Mouse (Mus musculus): ENCODE measurements around the gene Vamp2. TPM values are rescaled to one million over a fixed set of nuclear protein-coding genes. Genes with fewer than 3 reads are reported as not detected.

Gene Vamp2
- polyA plus RNA-seq, 1 experiment = 51.8 TPM

GRCm38 (mm10) chr11:69060448-69061254 is 27.6 kb upstream of the Vamp2 start:
- H3ac ChIP-seq (ENCODE audit: control insufficient read depth, insufficient read length) = peak overlapping the region; percentile 75

GRCm38 (mm10) chr11:69061255-69061912 is 26.9 kb upstream of the Vamp2 start:
- TF ChIP-seq REST (IDR thresholded peaks at IDR 0.05; ENCODE audit: insufficient read depth, insufficient read length) (no peak), POLR2A (IDR thresholded peaks at IDR 0.05; ENCODE audit: insufficient read length, low read depth) (no peak), POLR2AphosphoS2 (IDR thresholded peaks at IDR 0.05; ENCODE audit: insufficient read length, low read depth) (no peak), USF1 (IDR thresholded peaks at IDR 0.05; ENCODE audit: low read depth) (no peak), CEBPB (IDR thresholded peaks at IDR 0.05; ENCODE audit: insufficient read depth, poor library complexity, severe bottlenecking) (no peak), E2F4 (IDR thresholded peaks at IDR 0.05; ENCODE audit: insufficient read depth) (no peak), TCF12 (IDR thresholded peaks at IDR 0.05; ENCODE audit: insufficient read depth, poor library complexity, severe bottlenecking) (no peak), MYOD1 (IDR thresholded peaks at IDR 0.05; ENCODE audit: control insufficient read depth in 1 of 3, insufficient read length in 2 of 3, low read depth in 2 of 3) (no peak), MYOG (IDR thresholded peaks at IDR 0.05; ENCODE audit: control insufficient read depth in 1 of 3, insufficient read depth in 1 of 3, insufficient read length in 2 of 3, low read depth in 2 of 3) (no peak), TCF3 (IDR thresholded peaks at IDR 0.05; ENCODE audit: insufficient read length, low read depth) (no peak), SRF (IDR thresholded peaks at IDR 0.05; ENCODE audit: control insufficient read depth, insufficient read length, low read depth) (no peak), MAX (IDR thresholded peaks at IDR 0.05; ENCODE audit: low read depth) (no peak)
- Histone ChIP-seq H3K79me2 (ENCODE audit: control insufficient read depth, insufficient read depth) (peaks cover 23% of the 10 kb centered on the region), H3K4me3 (peak overlapping the region; percentile 66), H3ac (ENCODE audit: control insufficient read depth, insufficient read length) (no peak overlapping the region), H3K27me3 (ENCODE audit: control insufficient read depth, insufficient read depth, insufficient read length) (no peaks in the 10 kb centered on the region), H3K4me2 (ENCODE audit: low read depth) (peak overlapping the region; percentile 97), H3K36me3 (ENCODE audit: control insufficient read depth, insufficient read depth) (no peaks in the 10 kb centered on the region)

More at GRCm38 (mm10) chr11:69060448-69061254, 27.6 kb upstream of the Vamp2 start:
- peak overlapping the region; percentile 97 for H3K4me2 ChIP-seq (ENCODE audit: low read depth)
- no peaks in the 10 kb centered on the region for H3K36me3 ChIP-seq (ENCODE audit: control insufficient read depth, insufficient read depth)
- no peak for TF ChIP-seq MYOD1 (IDR thresholded peaks at IDR 0.05; ENCODE audit: control insufficient read depth in 1 of 3, insufficient read length in 2 of 3, low read depth in 2 of 3)
- TF ChIP-seq TCF12 (IDR thresholded peaks at IDR 0.05; ENCODE audit: insufficient read depth, poor library complexity, severe bottlenecking) = no peak
- no peak for TF ChIP-seq MAX (IDR thresholded peaks at IDR 0.05; ENCODE audit: low read depth)
- TF ChIP-seq USF1 (IDR thresholded peaks at IDR 0.05; ENCODE audit: low read depth) = no peak
- TF ChIP-seq CEBPB (IDR thresholded peaks at IDR 0.05; ENCODE audit: insufficient read depth, poor library complexity, severe bottlenecking) = no peak
- TF ChIP-seq REST (IDR thresholded peaks at IDR 0.05; ENCODE audit: insufficient read depth, insufficient read length) = no peak
- TF ChIP-seq POLR2AphosphoS2 (IDR thresholded peaks at IDR 0.05; ENCODE audit: insufficient read length, low read depth) = no peak
- no peak for TF ChIP-seq MYOG (IDR thresholded peaks at IDR 0.05; ENCODE audit: control insufficient read depth in 1 of 3, insufficient read depth in 1 of 3, insufficient read length in 2 of 3, low read depth in 2 of 3)
- no peak for TF ChIP-seq TCF3 (IDR thresholded peaks at IDR 0.05; ENCODE audit: insufficient read length, low read depth)
- TF ChIP-seq POLR2A (IDR thresholded peaks at IDR 0.05; ENCODE audit: insufficient read length, low read depth) = no peak
- TF ChIP-seq SRF (IDR thresholded peaks at IDR 0.05; ENCODE audit: control insufficient read depth, insufficient read length, low read depth) = no peak
- TF ChIP-seq E2F4 (IDR thresholded peaks at IDR 0.05; ENCODE audit: insufficient read depth) = no peak
- peaks cover 23% of the 10 kb centered on the region for H3K79me2 ChIP-seq (ENCODE audit: control insufficient read depth, insufficient read depth)
- H3K4me3 ChIP-seq = peak overlapping the region; percentile 66
- no peaks in the 10 kb centered on the region for H3K27me3 ChIP-seq (ENCODE audit: control insufficient read depth, insufficient read depth, insufficient read length)

GRCm38 (mm10) chr11:69062194-69062760 is 26.0 kb upstream of the Vamp2 start:
- no peaks in the 10 kb centered on the region for H3K36me3 ChIP-seq (ENCODE audit: control insufficient read depth, insufficient read depth)
- H3ac ChIP-seq (ENCODE audit: control insufficient read depth, insufficient read length) = no peak overlapping the region
- peak overlapping the region; percentile 97 for H3K4me2 ChIP-seq (ENCODE audit: low read depth)
- TF ChIP-seq USF1 (IDR thresholded peaks at IDR 0.05; ENCODE audit: low read depth) (no peak), MYOD1 (IDR thresholded peaks at IDR 0.05; ENCODE audit: control insufficient read depth in 1 of 3, insufficient read length in 2 of 3, low read depth in 2 of 3) (no peak), POLR2AphosphoS2 (IDR thresholded peaks at IDR 0.05; ENCODE audit: insufficient read length, low read depth) (no peak), POLR2A (IDR thresholded peaks at IDR 0.05; ENCODE audit: insufficient read length, low read depth) (no peak), MYOG (IDR thresholded peaks at IDR 0.05; ENCODE audit: control insufficient read depth in 1 of 3, insufficient read depth in 1 of 3, insufficient read length in 2 of 3, low read depth in 2 of 3) (no peak), E2F4 (IDR thresholded peaks at IDR 0.05; ENCODE audit: insufficient read depth) (no peak), MAX (IDR thresholded peaks at IDR 0.05; ENCODE audit: low read depth) (no peak), REST (IDR thresholded peaks at IDR 0.05; ENCODE audit: insufficient read depth, insufficient read length) (no peak), TCF3 (IDR thresholded peaks at IDR 0.05; ENCODE audit: insufficient read length, low read depth) (no peak), SRF (IDR thresholded peaks at IDR 0.05; ENCODE audit: control insufficient read depth, insufficient read length, low read depth) (no peak), CEBPB (IDR thresholded peaks at IDR 0.05; ENCODE audit: insufficient read depth, poor library complexity, severe bottlenecking) (no peak), TCF12 (IDR thresholded peaks at IDR 0.05; ENCODE audit: insufficient read depth, poor library complexity, severe bottlenecking) (no peak)
- H3K27me3 ChIP-seq (ENCODE audit: control insufficient read depth, insufficient read depth, insufficient read length) = no peaks in the 10 kb centered on the region
- H3K79me2 ChIP-seq (ENCODE audit: control insufficient read depth, insufficient read depth) = peaks cover 23% of the 10 kb centered on the region
- H3K4me3 ChIP-seq = peak overlapping the region; percentile 66

GRCm38 (mm10) chr11:69062761-69063224 is 25.5 kb upstream of the Vamp2 start:
- Histone ChIP-seq H3ac (ENCODE audit: control insufficient read depth, insufficient read length) (no peak overlapping the region), H3K27me3 (ENCODE audit: control insufficient read depth, insufficient read depth, insufficient read length) (no peaks in the 10 kb centered on the region), H3K79me2 (ENCODE audit: control insufficient read depth, insufficient read depth) (peaks cover 19% of the 10 kb centered on the region), H3K36me3 (ENCODE audit: control insufficient read depth, insufficient read depth) (no peaks in the 10 kb centered on the region), H3K4me3 (peak overlapping the region; percentile 66), H3K4me2 (ENCODE audit: low read depth) (peak overlapping the region; percentile 88)
- peak; percentile 29 for TF ChIP-seq E2F4 (IDR thresholded peaks at IDR 0.05; ENCODE audit: insufficient read depth)
- no peak for TF ChIP-seq MYOD1 (IDR thresholded peaks at IDR 0.05; ENCODE audit: control insufficient read depth in 1 of 3, insufficient read length in 2 of 3, low read depth in 2 of 3)
- TF ChIP-seq SRF (IDR thresholded peaks at IDR 0.05; ENCODE audit: control insufficient read depth, insufficient read length, low read depth) = peak; percentile 58
